Mouse (Mus musculus) hindbrain, postnatal 0 days (tissue): ENCODE data around the gene Tmem199. TPM values are rescaled to one million over a fixed set of nuclear protein-coding genes. Genes with fewer than 3 reads are reported as not detected.
A peak's percentile ranks its signal among the peaks of the same experiment; 100 is the strongest.

ENCODE experiments used
- ATAC-seq: fragments of 200-750 bp; cut with Nextera tagmentation; 2 replicates; pipeline ENCODE4 v1.8.0; 2017; ENCODE audit warnings: mild to moderate bottlenecking, moderate TSS enrichment, moderate library complexity
- DNase-seq: peaks from one replicate; pipeline ENCODE4 v3.0.0-alpha.2; 2015; ENCODE audit warnings: low spot score
- H3K27ac ChIP-seq: fragments of 300-500 bp; sonication (generic); 2 replicates; pipeline ENCODE4 v1.5.1; 2014; ENCODE audit warnings: mild to moderate bottlenecking
- H3K27me3 ChIP-seq: fragments of 300-500 bp; sonication (generic); 2 replicates; pipeline ENCODE4 v1.6.1; 2014; ENCODE audit warnings: low read length, mixed read lengths; ENCODE audit not compliant: insufficient read depth
- H3K36me3 ChIP-seq: fragments of 300-500 bp; sonication (generic); 2 replicates; pipeline ENCODE4 v1.6.1; 2014; ENCODE audit warnings: low read length, mixed read lengths; ENCODE audit not compliant: insufficient read depth
- H3K4me1 ChIP-seq: fragments of 300-500 bp; sonication (generic); 2 replicates; pipeline ENCODE4 v1.6.1; 2014; ENCODE audit warnings: antibody characterized with exemption, low read length, mixed read lengths; ENCODE audit not compliant: insufficient read depth
- H3K4me2 ChIP-seq: fragments of 300-500 bp; sonication (generic); 2 replicates; pipeline ENCODE4 v1.6.1; 2014; ENCODE audit warnings: low read depth, mild to moderate bottlenecking, low read length, moderate library complexity, mixed read lengths
- H3K4me3 ChIP-seq: fragments of 300-500 bp; sonication (generic); 2 replicates; pipeline ENCODE4 v1.5.1; 2014; ENCODE audit warnings: low read length
- H3K9ac ChIP-seq: fragments of 300-500 bp; sonication (generic); replicated peaks from 2 replicates; pipeline ENCODE4 v1.6.1; 2014; ENCODE audit warnings: mild to moderate bottlenecking, low read length, moderate library complexity, mixed read lengths
- H3K9me3 ChIP-seq: fragments of 300-500 bp; sonication (generic); 2 replicates; pipeline ENCODE4 v1.6.1; 2016; ENCODE audit warnings: low read length, mixed read lengths
- CTCF ChIP-seq: IDR thresholded peaks from 2 replicates; pipeline ENCODE4 v1.5.1; 2016; ENCODE audit warnings: antibody characterized with exemption, control low read depth, low read depth
- WGBS: fragments of 180-500 bp; shearing (Covaris S2); extraction: QIAGEN DNeasy Blood & Tissue Kit; methylation state at CpG from one replicate; pipeline ENCODE4 v1.1.7; 2014; 5-methylcytosine and 5-hydroxymethylcytosine counted together
- polyA plus RNA-seq: library from polyadenylated mRNA; unstranded; fragments of >200 nt; fragmentation: Nextera tagmentation; extraction: Ambion mirVana; gene quantifications from 2 replicates; pipeline ENCODE4 v1.2.1, GENCODE M21; 2015
- total RNA-seq: library from RNA; depleted of rRNA; stranded (reverse); fragments of >200 nt; gene quantifications from 2 replicates; pipeline ENCODE4 v1.2.3, GENCODE M21; 2014; rRNA removed

The Tmem199 gene
- total RNA-seq (40.3 and 42.1 TPM in 2 replicates), polyA plus RNA-seq (84.8 and 86.9 TPM in 2 replicates)

DNA sequence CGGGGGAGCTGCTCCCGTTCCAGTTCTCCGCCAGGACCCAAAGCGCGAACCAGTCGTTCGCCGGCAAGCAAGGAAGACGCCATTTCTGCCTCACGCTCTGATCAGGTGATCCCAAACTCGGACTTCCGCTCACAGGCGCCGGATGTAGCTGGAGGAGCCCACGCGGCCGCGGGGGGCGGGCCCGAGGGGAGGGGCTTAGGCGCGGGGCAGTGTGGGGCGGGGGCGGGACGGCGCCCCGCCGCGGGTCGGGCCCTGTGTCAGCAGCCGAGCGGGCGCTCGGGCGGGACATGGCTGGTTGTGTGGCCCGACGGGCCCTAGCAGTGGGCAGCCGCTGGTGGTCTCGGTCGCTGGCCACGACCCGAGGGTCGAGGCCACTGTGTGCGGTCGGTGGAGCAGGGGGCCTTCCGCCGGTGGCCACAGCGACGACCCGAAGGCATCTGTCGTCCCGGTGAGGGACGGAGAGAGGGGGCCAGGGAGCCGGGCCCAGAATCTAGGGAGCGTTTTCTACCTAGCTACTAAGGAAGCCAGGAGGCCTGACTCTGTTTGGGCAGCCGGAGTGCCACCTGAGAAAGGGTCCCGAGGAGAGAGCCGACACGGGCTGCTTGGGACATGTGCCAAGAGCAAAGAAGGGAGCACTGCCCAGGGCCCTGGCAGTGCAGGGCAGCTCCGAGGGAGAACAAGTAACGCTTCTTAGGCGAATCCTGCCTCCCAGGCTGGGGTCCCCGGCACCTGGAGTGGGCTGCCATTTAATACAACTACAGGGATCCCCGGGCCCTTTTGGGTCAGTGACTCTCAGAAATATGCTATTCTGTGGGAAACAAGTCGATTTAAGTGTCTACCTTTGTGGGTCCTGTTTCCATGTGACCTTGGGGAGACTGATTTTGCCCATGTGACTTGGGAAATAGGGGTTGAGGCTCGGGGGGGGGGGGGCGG, at the start of gene Tmem199, which contains the start of gene Poldip2:
Gene Tmem199, minus strand, starts transcription at position 148 of the 933 bp plus-strand sequence.
Gene Poldip2, plus strand, starts transcription at position 169 of the 933 bp plus-strand sequence.
- H3K9ac ChIP-seq, result peak within 1 kb of the TSS; percentile 87
- no peak for TF ChIP-seq CTCF
- 1% methylated on average over 67 of the region's 67 CpGs for WGBS
- peaks cover 13% of the 10 kb centered on the region; the same call in 1 of the 2 replicates for H3K4me1 ChIP-seq
- peak within 1 kb of the TSS; percentile 85 for H3K27ac ChIP-seq
- no peaks in the 10 kb centered on the region for H3K27me3 ChIP-seq
- DNase-seq (peak; percentile 98), ATAC-seq (peak; percentile 96)
- peaks cover 27% of the 10 kb centered on the region; the same call in 1 of the 2 replicates for H3K36me3 ChIP-seq
- no peaks in the 10 kb centered on the region for H3K9me3 ChIP-seq
- H3K4me2 ChIP-seq, result peak within 1 kb of the TSS; percentile 92
- H3K4me3 ChIP-seq, result peak within 1 kb of the TSS; percentile 70

DNA sequence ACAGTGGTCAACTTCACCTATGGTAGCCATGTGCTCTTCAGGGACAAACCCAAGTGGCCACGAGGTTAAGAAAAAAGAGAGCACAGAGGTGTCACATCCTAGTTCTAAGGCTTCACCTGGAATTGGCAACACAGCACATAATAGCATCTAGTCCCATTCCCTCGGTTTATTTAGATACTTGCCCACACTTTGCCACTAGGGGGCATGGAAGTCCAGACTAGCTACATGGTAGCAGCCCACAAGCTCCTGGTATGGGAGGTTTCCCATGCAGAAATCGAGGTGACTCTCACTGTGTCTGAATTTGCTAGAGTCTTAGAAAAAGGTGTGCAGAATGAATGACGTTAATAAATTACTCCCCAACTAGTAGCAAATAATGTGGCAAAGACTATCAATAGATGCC, 48.5 kb upstream of the Tmem199 start:
- Histone ChIP-seq H3K9me3 (no peaks in the 10 kb centered on the region), H3K9ac (no peak overlapping the region), H3K27me3 (no peaks in the 10 kb centered on the region), H3K4me2 (no peak overlapping the region), H3K27ac (no peak overlapping the region), H3K4me1 (no peaks in the 10 kb centered on the region), H3K4me3 (no peak overlapping the region), H3K36me3 (no peaks in the 10 kb centered on the region)
- peak; percentile 94 for TF ChIP-seq CTCF
- DNase-seq, result peak; percentile 93
- WGBS, result 12% methylated on average over 4 of the region's 4 CpGs
- ATAC-seq, result peak; percentile 77

DNA sequence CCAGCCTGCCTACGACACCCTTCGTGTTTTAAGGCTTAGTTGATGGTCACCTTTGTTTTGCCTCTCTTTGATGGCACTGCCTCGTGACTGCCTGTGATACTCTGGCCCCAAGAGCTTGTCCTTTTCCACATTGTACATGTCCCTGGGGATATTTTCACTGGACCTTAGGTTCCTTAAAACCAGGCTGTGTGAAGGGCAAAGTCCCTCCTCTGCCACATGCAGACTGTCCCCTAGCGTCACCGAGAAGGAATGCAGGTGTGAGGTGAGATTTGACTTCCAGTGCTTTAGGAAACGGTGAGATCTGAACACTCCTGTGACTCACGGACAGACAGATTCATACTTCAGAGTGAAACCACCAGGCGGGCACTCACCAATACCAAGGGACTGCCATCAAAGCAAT, 45.3 kb upstream of the Tmem199 start:
- no peak for ATAC-seq

DNA sequence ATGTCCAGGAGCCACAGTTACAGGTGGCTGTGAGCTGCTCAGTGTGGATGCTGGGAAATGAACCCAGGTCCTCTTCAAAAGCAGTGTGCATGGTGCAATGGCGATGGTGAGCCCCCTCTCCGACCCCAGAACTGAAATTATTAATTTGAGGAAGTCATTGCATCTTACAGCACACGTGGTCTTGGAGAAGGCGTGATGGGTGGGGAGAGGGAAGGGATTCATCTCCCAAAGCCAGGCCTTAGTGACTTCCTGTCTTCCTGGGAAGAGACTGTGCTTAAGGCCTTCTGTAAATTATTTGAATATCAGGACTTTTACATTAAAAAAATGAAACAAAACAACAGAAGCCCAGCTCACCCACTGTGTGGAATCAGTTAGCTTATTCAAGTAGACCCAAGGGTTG, 44.1 kb upstream of the Tmem199 start:
- Histone ChIP-seq H3K4me1 (no peaks in the 10 kb centered on the region), H3K27ac (no peak overlapping the region), H3K9ac (no peak overlapping the region), H3K9me3 (no peaks in the 10 kb centered on the region), H3K4me3 (no peak overlapping the region), H3K27me3 (no peaks in the 10 kb centered on the region), H3K36me3 (no peaks in the 10 kb centered on the region), H3K4me2 (no peak overlapping the region)
- no peak for DNase-seq
- no peak for ATAC-seq
- no peak for TF ChIP-seq CTCF
- WGBS, result 83% methylated on average over 4 of the region's 4 CpGs

More for the DNA sequence above, 45.3 kb upstream of the Tmem199 start:
- Histone ChIP-seq H3K9me3 (no peaks in the 10 kb centered on the region), H3K9ac (no peak overlapping the region), H3K4me3 (no peak overlapping the region), H3K27me3 (no peaks in the 10 kb centered on the region), H3K27ac (no peak overlapping the region), H3K36me3 (no peaks in the 10 kb centered on the region), H3K4me2 (no peak overlapping the region), H3K4me1 (no peaks in the 10 kb centered on the region)
- WGBS, result 60% methylated on average over 8 of the region's 8 CpGs
- TF ChIP-seq CTCF, result peak; percentile 56
- no peak for DNase-seq

DNA sequence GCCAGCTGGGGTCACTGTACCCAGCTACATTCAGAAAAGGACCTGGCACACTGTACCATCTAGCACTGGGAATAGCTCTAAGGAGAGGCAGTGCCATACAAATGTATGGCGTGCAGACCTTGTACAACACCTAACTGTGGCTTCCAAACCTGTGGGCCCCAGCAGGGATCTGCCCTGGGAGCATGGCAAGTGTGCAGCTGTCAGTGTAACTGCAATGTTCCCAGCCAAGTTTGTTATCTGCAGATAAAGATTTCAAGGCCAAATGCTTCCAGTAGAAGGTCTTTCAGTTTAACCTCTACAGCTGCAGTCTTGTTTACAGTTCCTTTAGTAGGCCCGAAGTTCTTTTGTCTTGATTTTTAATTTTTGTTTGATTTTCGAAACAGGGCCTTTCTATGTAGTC, 43.7 kb upstream of the Tmem199 start:
- DNase-seq, result no peak
- no peaks in the 10 kb centered on the region for H3K27me3 ChIP-seq
- no peaks in the 10 kb centered on the region for H3K36me3 ChIP-seq
- no peak overlapping the region for H3K27ac ChIP-seq
- no peak for ATAC-seq
- H3K4me3 ChIP-seq, result no peak overlapping the region
- no peaks in the 10 kb centered on the region for H3K9me3 ChIP-seq
- H3K4me1 ChIP-seq, result no peaks in the 10 kb centered on the region
- no peak overlapping the region for H3K9ac ChIP-seq
- 85% methylated on average over 3 of the region's 3 CpGs for WGBS
- TF ChIP-seq CTCF, result no peak
- H3K4me2 ChIP-seq, result no peak overlapping the region

DNA sequence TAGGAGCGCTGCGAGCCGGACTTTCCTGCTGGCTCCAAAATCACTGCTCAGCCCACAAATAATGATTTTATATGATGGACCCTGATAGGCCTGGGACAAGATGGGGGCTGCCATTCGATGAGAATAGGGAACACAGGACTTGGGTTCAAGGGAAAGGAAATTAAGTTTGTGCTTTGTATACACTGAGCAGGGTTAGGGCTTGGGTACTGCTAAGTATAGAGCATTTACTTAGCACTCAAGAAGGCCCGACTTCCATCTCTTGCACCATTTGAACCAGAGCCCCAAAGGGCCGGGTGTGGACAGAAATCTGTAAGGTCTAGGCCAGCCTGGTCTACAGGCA, 39.1 kb upstream of the Tmem199 start:
- H3K4me1 ChIP-seq, result 0 out of 2 replicates have a peak, but pooled peaks cover 7% of the 10 kb centered on the region
- H3K4me2 ChIP-seq, result peak overlapping the region; percentile 91
- no peak for DNase-seq
- H3K9ac ChIP-seq, result peak overlapping the region; percentile 61; the same call in 1 of the 2 replicates
- peak; percentile 46 for ATAC-seq
- no peaks in the 10 kb centered on the region for H3K9me3 ChIP-seq
- H3K36me3 ChIP-seq, result no peaks in the 10 kb centered on the region
- 34% methylated on average over 6 of the region's 6 CpGs for WGBS
- H3K27me3 ChIP-seq, result no peaks in the 10 kb centered on the region
- peak overlapping the region; percentile 63 for H3K4me3 ChIP-seq
- H3K27ac ChIP-seq, result peak overlapping the region; percentile 79
- no peak for TF ChIP-seq CTCF
